Mouse (Mus musculus) embryonic fibroblast, embryonic 13.5 days (primary cell): ENCODE measurements around the gene Set.

Source experiments
- CTCF ChIP-seq: IDR thresholded peaks from 2 replicates; pipeline ENCODE4 v1.5.1; 2011; ENCODE audit warnings: mild to moderate bottlenecking, control low read depth, low read length, moderate library complexity, borderline replicate concordance; ENCODE audit not compliant: insufficient read depth
- POLR2A ChIP-seq: IDR thresholded peaks from 2 replicates; pipeline ENCODE4 v1.6.1; 2011; ENCODE audit warnings: low read depth, mild to moderate bottlenecking, control low read depth, low read length, moderate library complexity

GRCm38 (mm10) chr2:30009101-30009500 is 48.1 kb upstream of the Set start:
- TF ChIP-seq CTCF: no peak
- TF ChIP-seq POLR2A: no peak
